In the genomic region with DNA sequence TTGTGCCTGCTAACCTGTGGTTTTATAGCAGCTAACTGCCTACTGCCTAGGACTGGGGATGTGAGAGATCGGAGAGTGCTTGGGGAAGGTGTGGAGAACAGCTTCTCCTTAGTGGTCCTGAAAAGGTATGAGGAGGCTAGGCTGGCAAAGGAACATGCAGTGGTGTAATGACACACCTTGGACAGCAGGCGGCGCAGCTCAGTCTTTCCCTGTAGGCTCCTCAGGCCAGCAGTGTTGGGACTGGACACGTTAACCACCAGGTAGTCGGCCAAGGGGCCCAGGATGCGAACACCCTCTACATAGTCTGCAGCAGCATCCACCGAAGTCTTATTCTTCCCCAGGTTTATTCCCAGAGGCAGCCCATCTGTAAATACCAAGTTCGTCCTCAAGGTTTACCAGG, we compare ENCODE assay signal across 8 mouse cellular contexts. TPM values are rescaled to one million over a fixed set of nuclear protein-coding genes. Genes with fewer than 3 reads are reported as not detected.
DNase-seq lines count a peak whose midpoint lies in the region; TF ChIP-seq lines count a peak whose summit lies in the region.

No protein-coding gene starts in this region.

- no peak for TF ChIP-seq POLR2A in kidney, adult 2 months (IDR thresholded peaks at IDR 0.05; ENCODE audit: low read depth, low read length)

- peaks cover 3% of the 10 kb centered on the region; the same call in 1 of the 2 replicates for H3K36me3 ChIP-seq in kidney, adult 2 months (ENCODE audit: control insufficient read depth, insufficient read depth, low read length)

- no peak overlapping the region for H3K27ac ChIP-seq in kidney, adult 2 months (ENCODE audit: insufficient read depth, low read depth, low read length)

- peak; percentile 92 for TF ChIP-seq CTCF in kidney, adult 2 months (conservative IDR thresholded peaks at IDR 0.05; ENCODE audit: insufficient read depth, insufficient read length, low read depth, low read length)

- peak; percentile 33 to 71 for DNase-seq in heart, adult 18-20 months
- no peak for DNase-seq in heart, postnatal 25 days (ENCODE audit: low spot score)
- peak; percentile 74 to 76 for DNase-seq in B cell, adult 2 months
- DNase-seq in adrenal gland, adult 18-20 months (ENCODE audit: low spot score in 2 of 2), result peak; percentile 48 to 62
- peak; percentile 62 for DNase-seq in embryo, embryonic 11 days
- DNase-seq in kidney, adult 2 months, result peak; percentile 48
- peak; percentile 65 for DNase-seq in lung, postnatal 10 days
- DNase-seq in spleen, postnatal 36 days (ENCODE audit: low spot score in 2 of 2), result peak; percentile 27 to 35

- intact Hi-C loops in heart, postnatal 25 days (cut with DNase I), result no loop called here

- no peaks in the 10 kb centered on the region for H3K4me1 ChIP-seq in kidney, adult 2 months (ENCODE audit: control insufficient read depth, insufficient read depth, low read length)

- WGBS in kidney, adult 2 months, result 46% methylated on average over 8 of the region's 8 CpGs

- H3K4me3 ChIP-seq in kidney, adult 2 months (ENCODE audit: insufficient read depth, low read depth, low read length), result no peak overlapping the region

- no peaks in the 10 kb centered on the region for H3K27me3 ChIP-seq in kidney, adult 2 months (replicated peaks; ENCODE audit: control insufficient read depth, insufficient read depth, low read length)

RNA-seq across cellular contexts. Expression of a gene that starts 12.6 kb away (rescaled TPM):
- total RNA-seq in heart, adult 18-20 months (2021), result 10 to 100 TPM; 15.9 to 16.0 TPM
- 10 to 100 TPM; 17.7 to 19.6 TPM for total RNA-seq in heart, postnatal 25 days (2021)
- total RNA-seq in adrenal gland, adult 18-20 months (2021), result 10 to 100 TPM; 17.6 to 17.9 TPM
- polyA plus RNA-seq in kidney, adult 2 months (2012; rRNA removed), result 18.2 and 20.0 TPM in 2 replicates

RNA-seq across cellular contexts. Expression of a gene that starts 16.9 kb away (rescaled TPM):
- total RNA-seq in heart, adult 18-20 months (2021), result 10 to 100 TPM; 12.3 to 26.7 TPM
- 1 to 10 TPM; 3.8 to 9.2 TPM for total RNA-seq in heart, postnatal 25 days (2021)
- total RNA-seq in adrenal gland, adult 18-20 months (2021), result 100 to 1,000 TPM in 1 of 2 experiments, 10 to 100 TPM in 1; 95.5 to 389 TPM
- 34.6 and 35.0 TPM in 2 replicates for polyA plus RNA-seq in kidney, adult 2 months (2012; rRNA removed)

RNA-seq across cellular contexts. Expression of a gene that starts 18.5 kb away (rescaled TPM):
- total RNA-seq in heart, adult 18-20 months (2021), result under 1 TPM in 1 of 2 experiments, not detected in 1; 0.07 TPM
- total RNA-seq in heart, postnatal 25 days (2021), result not detected
- total RNA-seq in adrenal gland, adult 18-20 months (2021), result under 1 TPM in 1 of 2 experiments, not detected in 1; 0.13 TPM
- 0.01 and 0.11 TPM in 2 replicates for polyA plus RNA-seq in kidney, adult 2 months (2012; rRNA removed)

RNA-seq across cellular contexts. Expression of a gene that starts 30.2 kb away (rescaled TPM):
- 1 to 10 TPM; 4.3 to 4.6 TPM for total RNA-seq in heart, adult 18-20 months (2021)
- 1 to 10 TPM; 4.1 to 4.9 TPM for total RNA-seq in heart, postnatal 25 days (2021)
- total RNA-seq in adrenal gland, adult 18-20 months (2021), result 1 to 10 TPM; 8.6 to 10.0 TPM
- 6.6 and 8.5 TPM in 2 replicates for polyA plus RNA-seq in kidney, adult 2 months (2012; rRNA removed)

RNA-seq across cellular contexts. Expression of a gene that starts 30.2 kb away (rescaled TPM):
- total RNA-seq in heart, adult 18-20 months (2021), result 10 to 100 TPM; 10.7 to 12.3 TPM
- 10 to 100 TPM; 11.6 to 12.5 TPM for total RNA-seq in heart, postnatal 25 days (2021)
- 10 to 100 TPM; 22.4 to 24.7 TPM for total RNA-seq in adrenal gland, adult 18-20 months (2021)
- 14.6 TPM in 2 replicates for polyA plus RNA-seq in kidney, adult 2 months (2012; rRNA removed)
